Mouse (Mus musculus) kidney, adult 9 months (tissue): ENCODE results near the gene Hrct1.

Experiments
- DNase-seq: peaks from one replicate; pipeline ENCODE4 v3.0.0; 2022

Hrct1 gene

DNA sequence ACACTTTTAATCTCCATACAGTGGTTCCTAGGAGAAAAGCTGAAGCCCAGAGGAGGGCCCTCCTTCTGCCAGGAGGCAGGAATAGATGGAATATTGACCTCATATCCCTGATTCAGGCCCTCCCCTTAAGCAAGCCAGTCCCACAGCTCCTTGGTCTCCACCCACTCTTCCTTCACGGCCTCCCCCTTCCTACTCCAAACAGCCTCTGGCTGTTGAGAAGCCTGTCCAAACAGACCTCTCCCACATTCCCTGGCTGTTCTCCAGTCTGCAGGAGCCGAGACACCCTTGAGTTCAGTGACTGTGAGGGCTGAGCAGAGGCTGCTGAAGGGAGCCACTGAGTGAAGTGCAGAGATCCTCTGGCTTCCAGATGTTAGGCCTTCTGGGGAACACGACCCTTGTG, at the start of gene Hrct1:
Gene Hrct1, plus strand, starts transcription at position 194 of the 400 bp plus-strand sequence.
- DNase-seq: peak; percentile 83

DNA sequence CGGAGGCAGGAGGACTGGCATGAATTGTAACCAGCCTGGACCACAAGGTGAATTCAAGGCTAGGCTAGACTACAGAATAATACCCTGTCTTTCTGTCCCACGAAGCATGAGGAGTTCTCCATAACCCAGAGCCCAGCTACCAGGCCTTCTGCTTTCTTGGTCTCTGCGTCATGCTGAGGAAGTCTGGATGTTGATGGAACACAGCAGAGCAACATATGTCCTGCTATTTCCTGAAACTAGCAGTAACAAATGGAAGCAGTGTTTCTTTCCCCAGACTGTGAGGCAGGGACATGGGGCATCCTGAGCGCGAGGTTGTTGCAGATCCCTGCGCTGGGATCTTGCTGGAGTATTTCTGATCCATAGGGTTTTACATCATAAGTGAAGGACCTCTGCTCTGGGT, 48.4 kb upstream of the Hrct1 start:
- no peak for DNase-seq

DNA sequence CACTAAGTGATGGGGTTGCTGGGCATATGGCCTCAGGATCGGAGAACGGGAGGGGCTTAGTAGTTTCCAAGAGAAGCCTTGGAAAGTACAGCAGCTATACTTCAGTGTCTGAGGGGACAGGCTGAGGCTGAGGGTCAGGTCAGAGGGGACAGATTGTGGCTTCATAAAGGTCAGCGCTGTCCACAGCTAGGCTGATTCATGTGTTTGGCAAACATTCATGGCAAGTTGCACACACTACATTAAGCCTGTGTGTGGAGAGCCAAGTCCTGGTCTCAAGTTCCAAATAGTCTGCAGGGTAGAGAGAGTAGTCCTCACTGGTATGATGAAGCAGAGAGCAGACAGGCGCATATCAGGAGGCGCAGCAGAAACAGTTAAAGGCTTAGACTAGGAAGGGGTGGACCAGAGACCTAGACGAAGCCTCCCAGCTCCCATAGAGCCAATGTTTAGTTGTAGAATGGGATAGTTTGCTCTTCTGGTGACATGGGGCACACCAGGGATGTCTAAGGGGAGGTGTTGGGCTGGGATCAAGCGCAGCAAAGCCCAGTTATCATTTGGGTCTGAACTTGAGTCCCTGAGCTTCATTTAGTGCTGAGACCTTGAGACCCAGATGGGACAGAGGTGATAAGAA, 47.5 kb upstream of the Hrct1 start:
- peak; percentile 44 for DNase-seq

DNA sequence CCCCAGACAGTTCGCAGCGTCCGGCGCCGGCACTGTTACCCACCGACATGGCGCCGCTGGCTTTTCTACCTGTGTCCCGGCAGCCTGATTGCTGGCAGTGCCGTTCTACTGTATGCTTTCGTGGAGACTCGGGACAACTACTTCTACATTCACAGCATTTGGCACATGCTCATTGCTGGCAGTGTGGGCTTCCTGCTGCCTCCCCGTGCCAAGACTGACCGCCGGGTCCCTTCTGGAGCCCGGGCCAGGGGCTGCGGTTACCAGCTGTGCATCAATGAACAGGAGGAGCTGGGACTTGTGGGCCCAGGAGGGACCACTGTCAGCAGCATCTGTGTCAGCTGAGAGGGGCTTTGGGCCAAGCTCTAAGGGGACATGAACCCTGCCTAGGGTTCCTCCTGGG, 37.0 kb upstream of the Hrct1 start:
- DNase-seq: no peak

DNA sequence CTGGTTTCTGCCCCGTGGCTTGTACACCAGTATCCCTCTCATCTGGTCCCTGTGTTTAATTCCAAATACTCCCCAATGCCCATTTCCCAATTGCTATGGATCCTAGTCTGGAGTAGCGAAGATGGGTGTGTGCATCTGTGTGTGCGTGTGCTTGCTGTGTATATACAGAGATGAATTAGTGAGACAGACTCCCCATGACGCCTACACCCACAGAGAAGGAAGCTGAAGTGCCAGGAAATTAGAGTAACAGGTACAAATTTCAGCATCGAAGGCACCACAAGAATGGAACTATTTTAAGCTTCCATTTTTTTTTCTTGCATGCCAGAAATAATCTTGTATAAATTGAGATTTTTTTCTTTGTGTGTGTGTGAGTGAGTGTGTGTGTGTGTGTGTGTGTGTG, 36.0 kb upstream of the Hrct1 start:
- DNase-seq: no peak

DNA sequence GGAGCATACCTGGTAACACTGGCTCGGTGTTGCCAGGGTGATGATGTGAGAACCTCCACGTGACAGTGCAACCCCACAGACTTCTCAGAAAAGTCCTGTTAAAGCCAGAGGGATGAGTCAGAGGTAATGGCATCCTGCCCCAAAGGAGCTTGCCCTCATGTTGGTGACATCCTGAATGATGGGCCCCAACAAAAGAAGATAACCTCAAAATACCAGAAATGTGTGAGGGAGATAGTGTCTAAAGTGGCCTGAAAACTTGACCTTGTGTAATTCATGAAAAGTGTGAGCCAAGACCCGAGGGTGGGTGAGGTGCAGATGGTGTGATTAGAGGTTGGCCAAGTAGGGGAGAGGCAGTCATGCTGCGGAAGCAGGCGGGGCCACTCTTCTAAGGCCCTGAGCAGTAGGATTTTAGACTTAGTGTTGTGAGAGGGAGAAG, 33.2 kb upstream of the Hrct1 start:
- no peak for DNase-seq

DNA sequence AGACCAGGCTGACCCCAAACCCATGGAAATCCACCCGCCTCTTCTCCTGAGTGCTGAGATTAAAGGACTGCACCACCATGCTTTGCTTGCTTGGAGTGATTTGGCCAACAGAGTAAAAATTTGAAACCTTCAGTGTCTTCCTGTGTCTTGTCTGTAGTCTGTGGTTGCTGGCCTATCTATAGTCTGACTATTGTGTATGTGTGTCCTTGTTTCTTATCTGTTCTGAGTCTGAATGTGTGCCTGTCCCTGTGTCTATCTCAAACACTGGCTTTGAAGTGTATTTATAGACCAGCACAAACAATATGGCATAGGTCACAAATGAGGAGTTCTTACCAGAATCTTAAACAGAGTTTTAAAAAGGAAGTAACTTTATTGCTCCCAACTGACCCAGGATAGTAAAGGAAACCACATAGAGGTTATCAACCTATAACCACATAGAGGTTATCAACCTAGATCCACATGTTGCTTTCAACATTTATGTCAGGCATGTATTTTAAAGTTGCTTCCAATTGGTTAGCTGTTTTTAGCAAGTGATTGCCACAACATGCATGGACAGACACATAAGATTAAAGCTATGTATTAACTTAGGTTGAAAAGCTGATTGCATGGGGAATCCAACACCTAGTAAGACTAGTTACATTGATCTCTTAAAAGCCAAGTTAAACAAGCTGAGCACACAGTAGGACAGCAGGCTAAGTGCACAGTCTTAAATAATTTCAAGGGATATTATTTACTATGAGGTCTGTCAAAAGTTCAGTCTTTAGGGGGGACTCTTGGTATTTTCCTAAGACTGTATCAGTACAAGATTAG, 32.3 kb upstream of the Hrct1 start:
- no peak for DNase-seq

DNA sequence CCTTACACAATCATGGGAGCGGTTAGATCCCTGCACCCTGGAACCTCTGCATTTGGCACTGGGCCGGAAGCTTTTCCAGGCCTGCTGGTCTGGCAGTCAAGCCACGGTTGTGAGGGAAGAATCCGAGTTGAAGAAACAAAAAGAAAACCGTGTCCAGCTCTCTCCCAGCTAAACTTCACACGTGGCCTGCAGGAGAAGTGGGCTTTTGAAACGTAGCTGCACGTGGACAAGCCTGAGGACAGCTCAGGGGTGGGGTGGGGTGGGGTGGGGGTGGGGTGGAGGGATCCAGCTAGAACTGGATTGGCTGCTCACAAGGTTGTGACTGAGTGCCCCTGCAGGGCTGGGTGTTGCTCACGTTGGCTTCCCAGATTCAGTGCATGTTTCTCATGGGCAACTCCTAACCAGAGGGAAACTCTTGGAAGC, 31.7 kb upstream of the Hrct1 start:
- peak; percentile 66 for DNase-seq

DNA sequence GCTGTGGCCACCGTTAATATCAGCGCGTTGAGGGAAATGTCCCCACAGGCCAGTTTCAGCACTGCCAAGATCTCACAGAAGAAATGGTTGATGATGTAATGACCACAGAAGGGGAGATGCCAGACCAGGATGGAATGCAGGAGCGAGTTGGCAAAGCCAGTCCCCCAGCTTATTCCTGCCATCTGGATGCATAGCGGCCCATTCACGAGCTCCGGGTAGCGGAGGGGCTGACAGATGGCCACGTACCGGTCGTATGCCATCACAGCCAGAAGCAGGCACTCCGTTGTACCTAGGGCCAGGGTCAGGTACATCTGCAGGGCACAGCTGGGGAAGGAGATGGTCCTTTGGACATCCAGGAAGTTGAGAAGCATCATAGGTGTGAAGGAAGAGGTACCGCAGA, 30.4 kb upstream of the Hrct1 start:
- no peak for DNase-seq

DNA sequence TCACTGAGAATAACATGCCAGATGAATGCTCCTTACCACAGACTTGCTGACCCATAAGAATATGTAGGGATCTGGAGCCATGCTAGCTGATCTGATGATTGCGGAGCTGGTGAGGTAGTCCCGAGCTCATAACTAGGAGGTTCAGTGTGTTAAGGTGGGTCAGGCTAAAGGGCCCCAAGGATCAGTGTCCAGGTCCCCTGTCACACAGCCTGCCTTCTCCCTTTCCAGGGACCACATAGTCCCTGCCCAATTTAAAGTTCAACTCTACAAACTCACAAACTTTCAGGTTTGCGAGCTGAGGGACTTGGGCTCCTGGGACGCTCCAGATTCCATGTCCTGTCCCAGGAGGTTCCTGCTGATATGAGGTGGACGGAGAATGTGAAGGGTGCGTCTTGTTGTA, 26.3 kb upstream of the Hrct1 start, which contains the start of gene Olfr70:
Gene Olfr70, minus strand, starts transcription at position 101 of the 400 bp plus-strand sequence.
- no peak for DNase-seq

DNA sequence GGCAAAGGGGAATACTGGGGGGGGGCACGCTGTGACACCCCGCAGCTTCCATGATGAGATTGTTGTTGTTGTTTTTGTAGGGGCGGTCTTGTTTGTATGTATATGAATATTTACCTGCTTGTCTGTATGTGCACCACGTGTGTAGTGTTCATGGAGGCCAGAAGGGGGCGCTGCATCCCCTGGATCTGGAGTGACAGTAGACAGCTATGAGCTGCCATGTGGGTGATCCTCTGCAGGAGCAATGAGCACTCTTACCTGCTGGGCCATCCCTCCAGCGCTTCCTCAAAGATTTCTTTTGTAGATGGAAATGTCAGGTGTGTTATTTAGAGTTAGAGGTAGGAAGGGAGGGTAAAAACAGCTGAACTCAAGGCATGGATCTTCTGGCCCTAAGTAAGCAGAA, 23.5 kb upstream of the Hrct1 start:
- DNase-seq: no peak

DNA sequence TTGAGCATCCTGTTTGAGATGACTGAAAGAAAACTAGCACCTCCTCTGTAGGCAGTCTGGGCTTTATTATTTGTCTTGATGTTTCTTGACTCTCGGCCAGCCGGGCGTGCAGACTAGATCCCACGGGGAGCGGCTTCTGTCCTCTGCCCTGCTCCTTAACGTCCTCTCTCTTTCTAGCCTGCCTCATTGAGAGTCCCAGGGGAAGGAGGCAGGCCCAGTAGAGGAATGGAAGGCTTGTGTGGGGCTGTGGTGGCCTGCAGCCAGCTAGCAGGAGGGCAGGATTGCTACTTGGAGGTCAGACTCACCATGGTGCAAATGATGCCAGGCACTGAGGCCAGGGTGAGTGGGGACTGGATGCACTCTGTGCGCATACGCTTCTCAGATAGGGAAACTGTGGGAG, 23.1 kb upstream of the Hrct1 start:
- no peak for DNase-seq

DNA sequence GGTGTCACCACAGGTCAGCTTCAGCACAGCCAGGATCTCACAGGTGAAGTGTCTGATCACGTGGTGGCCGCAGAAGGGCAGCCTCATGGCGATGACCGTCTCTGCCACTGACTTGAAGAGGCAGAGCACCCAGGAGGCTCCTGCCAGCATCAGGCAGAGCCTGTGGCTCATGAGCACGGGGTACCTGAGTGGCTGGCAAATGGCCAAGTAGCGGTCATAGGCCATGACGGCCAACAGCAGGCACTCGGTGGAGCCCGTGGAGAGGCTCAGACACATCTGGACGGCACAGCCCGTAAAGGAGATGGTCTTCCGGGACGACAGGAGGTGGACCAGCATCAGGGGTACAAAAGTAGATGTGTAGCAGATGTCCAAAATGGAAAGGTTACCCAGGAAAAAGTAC, 21.0 kb upstream of the Hrct1 start:
- DNase-seq: no peak

DNA sequence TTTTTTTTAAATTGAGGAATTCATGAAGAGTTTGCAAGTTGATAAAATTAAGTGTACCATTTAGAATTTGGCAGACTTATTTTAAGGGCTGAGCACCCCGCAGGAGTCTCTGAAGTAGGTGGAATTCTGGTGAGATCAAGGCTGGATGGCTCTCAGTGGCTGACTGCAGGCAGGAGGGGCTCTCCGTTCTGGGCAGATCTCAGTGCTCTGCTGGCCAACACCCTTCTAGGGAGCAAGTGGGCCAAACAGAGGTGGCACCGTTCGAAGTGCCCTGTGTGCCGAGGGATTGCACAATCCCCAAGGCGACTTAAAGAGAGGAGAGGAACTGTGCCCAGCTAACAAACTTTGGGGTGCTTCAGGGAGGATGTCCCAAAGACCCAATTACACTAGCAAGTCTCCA, 17.1 kb upstream of the Hrct1 start, which contains the start of gene Olfr71:
Gene Olfr71, minus strand, starts transcription at position 387 of the 400 bp plus-strand sequence.
- no peak for DNase-seq

DNA sequence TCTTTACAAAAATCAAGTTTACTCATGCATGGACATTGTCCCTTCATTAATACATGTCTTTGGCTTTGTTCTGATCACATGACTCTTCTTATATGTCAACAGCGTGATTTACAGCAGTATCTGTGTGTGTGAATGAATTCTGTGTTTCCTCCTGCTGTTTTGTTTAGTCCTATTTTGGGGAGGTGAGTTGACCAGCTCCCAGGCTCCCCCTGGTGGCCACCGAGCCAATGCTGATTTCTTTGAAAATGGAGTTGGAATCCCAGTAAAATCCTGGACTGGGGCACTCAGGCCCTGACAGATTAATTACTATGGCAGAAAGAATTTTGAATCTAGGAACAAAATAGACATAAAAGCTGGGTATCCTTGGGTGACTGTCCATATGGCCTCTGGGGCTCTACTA, 15.2 kb upstream of the Hrct1 start:
- DNase-seq: peak; percentile 85

DNA sequence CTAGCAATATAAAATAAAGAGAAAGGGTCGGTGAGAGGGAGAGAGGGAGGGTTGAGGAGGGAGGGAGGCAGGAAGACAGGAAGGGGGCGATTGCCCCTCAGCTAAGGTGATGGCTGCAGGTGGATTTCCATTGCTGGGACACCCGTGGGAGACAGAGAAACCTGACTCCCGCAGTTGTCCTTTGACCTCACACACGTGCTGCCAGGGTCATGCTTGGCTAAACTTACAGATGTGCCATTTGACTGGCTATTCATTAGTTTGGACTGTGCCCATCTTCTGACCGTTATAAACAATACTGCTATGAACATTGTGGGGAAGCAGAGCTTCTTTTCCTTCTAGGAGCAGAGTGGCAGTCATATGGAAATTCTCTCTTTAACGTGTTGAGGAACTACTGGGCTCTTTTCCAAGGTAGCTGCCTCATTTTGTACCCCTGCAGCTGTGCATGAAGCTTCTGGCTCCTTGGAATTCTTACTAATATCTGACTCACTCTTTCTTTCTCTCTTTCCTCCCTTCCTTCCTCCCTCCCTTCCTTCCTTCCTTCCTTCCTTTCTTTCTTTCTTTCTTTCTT, 13.3 kb upstream of the Hrct1 start:
- peak; percentile 86 for DNase-seq

DNA sequence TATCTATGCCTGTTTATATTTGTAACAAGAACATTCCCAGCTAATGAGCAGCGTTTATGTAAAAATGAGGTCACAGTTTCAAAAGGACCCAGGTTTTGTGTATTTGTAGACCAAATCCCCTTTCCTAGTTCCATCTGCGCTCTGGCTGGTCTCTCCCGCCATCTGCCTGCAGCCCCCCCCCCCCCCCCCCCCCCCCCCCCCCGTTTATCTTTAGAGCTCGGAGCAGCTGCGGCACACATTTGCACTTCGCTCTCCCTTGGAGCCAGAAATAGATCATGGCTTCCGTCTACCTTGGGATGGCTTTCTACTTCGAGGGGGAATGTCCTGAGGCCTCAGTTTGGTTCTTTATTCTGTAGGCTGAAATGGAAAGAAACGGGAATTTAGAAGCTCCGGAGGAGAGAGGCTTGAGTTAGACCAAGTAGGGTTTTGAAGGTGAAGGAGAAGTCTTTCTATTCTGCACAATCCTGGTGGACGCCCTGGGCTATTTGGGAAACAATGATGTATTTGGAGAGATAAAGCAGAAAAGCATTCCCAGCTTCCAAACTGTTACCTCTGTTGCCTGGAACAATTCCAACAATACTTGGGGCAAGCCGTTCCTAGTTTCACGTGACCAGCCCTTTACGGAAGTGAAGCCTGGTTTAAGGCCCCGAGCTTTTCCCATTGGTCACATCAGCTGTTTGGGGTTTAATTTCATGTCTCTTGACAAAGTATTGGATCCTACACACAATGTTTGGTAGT, 6.3 kb upstream of the Hrct1 start:
- DNase-seq: no peak

DNA sequence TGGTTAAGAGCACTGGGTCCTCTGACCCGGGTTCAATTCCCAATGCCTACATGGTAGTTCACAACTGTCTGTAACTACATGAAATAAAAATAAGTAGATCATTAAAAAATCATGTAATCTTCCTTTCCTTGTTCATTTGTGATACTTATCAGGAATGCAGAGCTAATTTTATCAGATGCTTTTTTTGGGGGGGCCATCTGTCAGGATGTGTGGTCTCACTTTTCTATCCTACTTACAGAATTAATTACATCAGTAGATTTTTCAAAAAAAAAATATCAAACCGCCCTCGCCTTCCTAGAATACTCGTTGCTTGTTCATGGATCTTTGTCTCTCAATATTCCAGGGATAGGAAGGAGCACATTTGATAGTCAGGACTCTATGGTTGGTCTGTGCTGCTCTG, 4.8 kb upstream of the Hrct1 start:
- DNase-seq: no peak

DNA sequence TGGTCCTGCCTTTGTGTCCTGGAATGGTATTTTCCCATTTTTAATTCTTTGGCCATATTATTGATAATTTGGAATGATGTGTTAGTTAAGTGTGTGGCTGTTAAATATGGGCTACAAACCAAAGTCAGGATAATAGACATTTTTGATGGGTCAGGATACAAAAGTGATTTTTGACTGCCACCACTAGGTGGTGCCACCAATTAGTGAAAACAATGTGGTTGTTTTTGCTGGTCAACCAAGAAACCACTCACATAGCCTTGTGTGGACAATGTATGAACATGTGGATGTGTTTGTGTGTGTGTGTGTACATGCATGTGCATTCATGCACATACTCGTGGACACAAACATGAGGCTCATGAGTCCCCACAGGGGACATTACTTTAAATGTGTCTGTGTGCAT, 2.2 kb upstream of the Hrct1 start:
- peak; percentile 49 for DNase-seq

DNA sequence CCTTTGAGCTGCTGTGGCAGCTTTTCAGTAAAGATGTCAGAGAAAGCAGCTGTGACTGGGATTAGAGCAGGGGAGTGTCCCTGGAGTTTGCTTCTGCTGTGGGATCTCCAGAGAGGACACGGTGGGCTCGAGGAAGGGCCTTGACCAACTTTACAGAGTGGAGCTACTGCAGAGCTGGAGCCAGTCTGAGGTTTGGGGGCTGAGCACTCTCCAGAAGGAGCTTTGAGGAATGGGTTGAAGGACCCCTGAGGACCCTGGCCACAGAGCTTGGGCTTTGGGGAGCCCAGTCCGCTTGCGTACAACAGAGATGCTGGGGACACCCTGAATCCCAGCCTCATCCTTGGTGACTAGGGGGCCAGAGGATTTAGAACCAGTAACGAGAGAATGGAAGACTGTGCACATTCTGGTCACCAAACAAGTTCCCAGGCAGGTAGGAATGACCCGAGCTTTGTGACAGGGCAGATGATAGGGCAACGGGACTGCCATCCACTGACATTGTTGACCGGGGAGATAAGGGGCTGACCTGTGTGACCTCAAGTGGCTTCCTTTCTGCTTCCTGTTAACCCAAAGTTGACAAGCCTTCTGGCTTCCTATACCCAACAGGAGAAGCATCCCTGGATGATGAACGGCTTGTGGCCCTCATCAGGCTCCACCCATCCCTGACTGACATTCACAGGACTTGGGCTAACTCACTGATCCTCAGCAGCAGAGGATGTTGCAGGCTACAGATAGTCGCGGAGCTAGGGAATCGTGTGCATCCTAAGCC, 577 bp upstream of the Hrct1 start:
- peak; percentile 52 for DNase-seq

DNA sequence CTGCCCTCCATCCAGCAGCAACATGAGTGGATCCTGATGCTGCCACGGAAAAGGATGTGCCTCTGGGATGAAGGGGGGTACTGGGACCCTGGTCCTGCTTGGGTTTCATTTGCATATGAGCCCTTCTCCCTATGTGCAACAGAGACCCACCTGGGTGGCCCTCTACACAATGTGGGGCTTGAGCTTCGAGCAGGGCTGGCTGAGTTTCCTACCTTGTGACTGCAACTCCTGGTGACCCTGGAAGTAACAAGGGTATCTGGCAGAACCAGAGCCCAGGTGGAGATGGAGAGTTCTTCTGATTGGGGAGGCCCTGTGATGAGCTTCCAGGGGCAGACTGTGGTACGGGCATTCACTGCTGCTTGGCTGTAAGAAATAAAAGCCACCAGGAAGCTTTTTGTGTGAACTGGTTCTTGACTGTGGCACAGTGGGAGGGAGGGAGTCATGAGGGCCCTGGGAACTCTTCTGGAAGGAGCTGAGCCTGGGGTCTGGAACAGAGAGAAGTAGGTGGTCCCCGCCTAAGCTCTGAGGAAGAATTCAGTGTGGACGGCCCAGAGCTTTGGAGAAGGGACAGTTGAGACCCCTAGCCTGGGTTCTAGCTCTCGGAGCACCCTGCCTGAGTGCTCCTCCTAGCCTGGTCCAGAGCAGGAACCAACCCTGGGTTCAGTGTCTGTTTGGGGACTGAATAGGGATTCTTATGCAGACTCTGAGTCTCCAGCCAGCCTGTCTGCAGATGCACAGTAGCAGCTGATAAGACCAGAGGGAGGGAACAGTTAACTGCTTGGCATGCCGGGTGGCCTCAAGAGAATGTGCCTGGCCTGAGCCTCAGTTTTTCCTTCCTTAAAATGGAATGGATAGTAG, 959 bp downstream of the Hrct1 start:
- DNase-seq: no peak

DNA sequence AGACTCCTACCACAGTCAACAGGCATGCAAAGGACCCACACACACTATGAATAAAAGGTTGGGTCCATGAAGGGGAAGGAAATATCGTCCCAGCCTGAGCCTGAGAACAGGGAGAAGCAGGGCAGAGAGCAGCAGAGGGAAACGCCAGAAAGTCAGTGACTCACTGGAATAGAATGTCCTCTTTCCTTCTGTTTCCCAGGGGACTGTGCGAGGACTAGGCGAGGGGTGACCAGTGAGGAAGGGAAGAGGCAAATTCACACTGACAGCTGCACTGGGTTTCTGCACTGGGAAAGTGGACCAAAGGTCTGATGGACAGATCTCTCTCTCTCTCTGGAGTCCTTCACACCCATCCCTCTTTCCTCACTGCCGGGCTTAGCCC, 1.6 kb downstream of the Hrct1 start:
- DNase-seq: peak; percentile 77
